Mouse (Mus musculus): ENCODE measurements around the gene Sms.

Gene Sms

GRCm38 (mm10) chrX:157449000-157449399, 43.1 kb downstream of the Sms start:
- DNase-seq (ENCODE audit: low spot score) = no peak

DNA sequence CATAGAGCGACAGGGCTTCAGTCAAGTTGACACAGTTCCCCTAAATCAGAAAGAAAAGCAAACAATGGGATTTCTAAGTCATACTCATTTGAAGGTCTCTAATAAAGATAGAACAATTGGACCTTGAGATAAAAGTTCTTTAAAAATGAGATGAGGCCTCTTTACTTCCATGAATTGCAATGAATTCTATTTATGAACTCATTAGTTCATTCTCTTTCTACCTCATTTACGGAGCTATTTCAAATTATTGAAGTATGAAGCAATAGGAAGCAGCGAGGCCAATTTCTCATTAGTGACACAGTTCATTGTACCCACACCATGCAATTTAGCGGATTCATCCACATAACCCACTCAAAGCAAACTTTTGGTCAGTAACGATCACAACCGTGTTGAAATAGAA, 44.7 kb downstream of the Sms start:
- no peak for DNase-seq (ENCODE audit: low spot score)

DNA sequence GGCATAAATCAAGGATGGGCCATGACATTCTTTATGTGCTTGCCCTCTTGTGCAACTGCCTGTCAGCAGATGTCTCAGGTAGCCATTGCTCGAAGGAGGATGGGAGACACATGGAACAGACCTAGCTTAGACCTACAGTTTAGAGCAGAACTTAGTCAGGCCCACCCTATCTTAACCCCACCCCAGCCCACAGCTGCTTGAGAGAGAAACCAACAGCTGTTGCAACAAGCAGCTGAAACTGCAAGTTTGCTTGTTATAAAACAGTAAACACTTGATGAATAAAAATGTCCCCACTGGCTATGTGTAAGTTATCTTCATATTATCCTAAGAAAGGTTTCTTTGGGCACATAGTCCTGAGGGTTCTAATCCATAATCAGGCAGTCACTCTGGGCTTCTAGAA, 57.3 kb downstream of the Sms start:
- DNase-seq (ENCODE audit: low spot score) = no peak

DNA sequence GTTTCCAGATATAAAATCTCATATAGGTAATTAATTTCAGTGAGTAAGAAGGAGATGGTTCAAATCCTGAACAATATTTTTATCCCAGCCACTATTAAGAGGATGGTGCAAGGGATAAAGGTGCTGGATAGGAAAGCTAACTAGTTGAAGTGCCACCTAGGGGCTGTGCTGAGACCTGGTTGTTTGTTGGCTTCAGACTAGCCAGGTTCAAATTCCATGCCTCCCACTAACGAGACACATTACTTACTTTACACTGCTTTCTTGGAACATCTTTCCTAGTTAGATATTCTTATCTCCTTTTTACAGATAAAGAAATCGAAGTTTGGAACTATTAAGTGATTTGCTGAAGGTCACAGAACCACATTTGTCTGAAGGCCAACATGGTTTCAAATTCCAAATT, 72.6 kb downstream of the Sms start:
- DNase-seq (ENCODE audit: low spot score) = no peak

DNA sequence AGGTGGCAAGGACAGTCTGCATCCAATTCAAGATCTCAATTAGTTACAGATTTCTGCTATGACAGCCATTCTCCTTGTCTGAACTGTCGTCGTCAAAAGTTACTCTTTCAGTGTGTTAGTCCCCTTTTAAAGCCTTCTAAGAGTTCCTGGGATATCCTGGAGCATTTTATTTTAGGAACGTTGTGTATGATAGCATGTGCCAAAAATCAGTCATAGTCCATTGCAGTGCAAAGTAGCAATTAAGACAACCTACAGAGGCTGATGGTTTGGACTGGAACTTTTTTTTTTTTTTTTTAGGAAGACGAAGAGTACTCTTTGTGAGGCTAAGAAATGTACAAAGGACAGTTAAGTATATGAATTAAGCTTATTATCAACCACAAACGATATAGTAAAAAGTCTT, 76.9 kb downstream of the Sms start, which contains the start of gene Phex:
TSS of gene Phex (minus strand) at position 101 of the 400 bp plus-strand sequence.
- no peak for DNase-seq (ENCODE audit: low spot score)

- no peak for DNase-seq (ENCODE audit: low spot score)
Measured at GRCm38 (mm10) chrX:157404919-157405318, 87.2 kb downstream of the Sms start.
